Mouse (Mus musculus) intestine, embryonic 16.5 days (tissue): Measurements from ENCODE around the gene Ormdl1. TPM values are rescaled to one million over a fixed set of nuclear protein-coding genes. Genes with fewer than 3 reads are reported as not detected.

Experiments
- polyA plus RNA-seq: library from polyadenylated mRNA; unstranded; fragments of >200 nt; fragmentation: Nextera tagmentation; extraction: Ambion mirVana; gene quantifications from 2 replicates; pipeline ENCODE4 v1.2.1, GENCODE M21; 2015

Ormdl1 gene
- polyA plus RNA-seq, 1 experiment from 2014 or later, result 54.6 TPM

Other genes starting within 250 kb of the Ormdl1 start
- gene Mstn, start 235.5 kb upstream of the Ormdl1 start, polyA plus RNA-seq, result not detected in 2 replicates
- gene 1700019A02Rik, start 109.5 kb upstream of the Ormdl1 start, polyA plus RNA-seq, result not detected in 2 replicates
- gene Pms1, start 77 bp upstream of the Ormdl1 start, polyA plus RNA-seq, result 11.3 and 12.2 TPM in 2 replicates
- not detected in 2 replicates for gene Gm28778, start within 50 bp of the Ormdl1 start, polyA plus RNA-seq
- gene Osgepl1, start 16.5 kb downstream of the Ormdl1 start, polyA plus RNA-seq, result 25.2 and 25.7 TPM in 2 replicates
- gene Asdurf, start 55.5 kb downstream of the Ormdl1 start, polyA plus RNA-seq, result 7.5 TPM in 1 of 2 replicates, not detected in the other
- 0.39 and 0.53 TPM in 2 replicates for gene Gm28551, start 55.6 kb downstream of the Ormdl1 start, polyA plus RNA-seq
- gene Asnsd1, start 55.7 kb downstream of the Ormdl1 start, polyA plus RNA-seq, result 67.5 and 69.7 TPM in 2 replicates